Mouse (Mus musculus): Measurements from ENCODE around the gene Podnl1. TPM values are rescaled to one million over a fixed set of nuclear protein-coding genes. Genes with fewer than 3 reads are reported as not detected.
A peak's percentile ranks its signal among the peaks of the same experiment; 100 is the strongest.

Gene Podnl1
- 0.13 TPM in 1 of 2 replicates, not detected in the other for polyA plus RNA-seq (2015; fragmentation: Nextera tagmentation; extraction: Ambion mirVana)

GRCm38 (mm10) chr8:84125656-84126055 lies at the start of gene Podnl1:
Gene Podnl1 (plus strand): TSS chr8:84125989.

DNA sequence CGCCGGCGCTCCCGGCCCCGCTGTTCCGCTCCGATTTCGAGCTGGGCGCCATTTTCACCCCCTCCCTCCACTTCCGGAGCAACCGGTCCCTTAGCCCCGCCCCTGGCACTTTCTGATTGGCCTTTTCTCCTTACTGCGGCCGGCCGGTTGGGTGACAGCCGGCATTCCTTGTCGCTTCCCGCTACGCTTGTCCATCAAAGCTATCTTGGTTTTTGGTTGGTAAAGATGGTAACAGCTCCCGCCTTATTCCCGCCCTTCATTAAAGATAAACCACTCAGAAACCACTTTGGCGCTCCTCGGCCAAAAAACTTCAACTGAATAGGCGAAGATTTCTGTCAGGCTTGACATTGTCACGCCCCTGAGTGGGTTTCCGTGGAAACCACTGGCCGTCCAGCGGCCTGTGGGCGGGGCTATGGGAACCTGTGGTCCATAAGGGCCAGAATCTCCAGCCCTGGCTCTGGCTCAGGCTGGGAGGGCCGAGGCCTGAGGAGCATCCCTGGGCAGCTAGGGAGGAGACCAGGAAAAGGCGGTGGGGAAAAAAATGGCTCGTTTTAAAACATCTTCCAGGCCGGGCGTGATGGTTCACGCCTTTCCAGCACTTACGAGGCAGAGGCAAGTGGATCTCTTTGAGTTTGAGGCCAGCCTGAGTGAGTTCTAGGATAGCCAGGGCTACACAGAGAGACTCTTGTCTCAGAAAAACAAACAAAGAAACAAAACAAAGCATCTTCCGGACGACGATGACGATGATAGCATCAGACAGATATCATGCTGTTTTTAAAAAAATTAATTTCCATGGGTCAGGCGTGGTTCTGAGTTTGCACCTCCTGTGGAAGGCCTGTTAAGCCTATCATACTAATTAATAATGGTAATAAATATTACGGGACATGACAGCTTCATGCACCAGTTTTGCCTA lies 20.8 kb upstream of the Podnl1 start, which contains the start of gene Dcaf15:
Gene Dcaf15, minus strand, starts transcription at position 72 of the 913 bp plus-strand sequence.

DNA sequence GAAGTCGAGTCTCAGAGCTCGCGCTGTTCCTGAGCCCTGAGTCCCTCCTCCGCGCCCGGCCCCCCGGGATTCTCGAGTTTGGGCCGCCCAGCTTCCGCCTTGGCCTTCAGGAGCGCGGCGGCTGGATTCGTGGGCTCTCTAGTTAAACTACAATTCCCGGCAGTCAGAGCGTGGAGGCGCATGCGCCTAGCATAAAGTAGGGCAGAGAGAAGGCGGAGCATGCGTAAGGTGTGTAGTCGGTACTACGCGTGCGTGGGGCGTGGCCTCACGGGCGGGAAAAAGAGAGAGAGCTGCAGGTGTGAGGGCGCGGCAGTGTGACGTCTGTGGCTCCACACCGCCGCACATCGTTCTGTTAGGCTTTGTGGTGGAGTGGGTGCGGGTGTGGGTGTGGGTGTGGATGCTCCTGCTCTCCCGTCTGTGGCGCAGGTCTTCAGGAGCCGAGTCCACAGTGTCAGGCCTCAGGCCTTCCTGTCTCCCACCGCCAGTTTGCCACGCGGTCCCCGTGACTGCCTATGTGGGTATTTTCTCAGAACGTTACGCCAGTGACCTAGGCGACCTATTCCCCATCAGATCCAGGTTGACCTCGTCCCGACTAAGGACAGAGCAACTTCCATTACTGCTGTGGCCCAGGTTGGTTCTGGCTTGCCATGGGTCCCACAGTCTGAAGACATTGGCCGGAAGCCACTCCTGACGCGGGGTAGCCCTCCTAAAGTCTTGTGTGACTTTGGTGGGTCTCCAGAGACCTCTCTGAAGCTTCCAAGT lies 22.2 kb downstream of the Podnl1 start, which contains the start of the genes Cc2d1a and 4930432K21Rik:
Gene Cc2d1a, minus strand, starts transcription at position 168 of the 762 bp plus-strand sequence.
Gene 4930432K21Rik, plus strand, starts transcription at position 257 of the 762 bp plus-strand sequence.

MicroRNAs encoded within 50 kb of the gene (microRNA counts, 519-probe panel; counts per million panel counts)
- microRNA mmu-miR-181c (3,167 counts per million, percentile 72 among the panel's probes with 10 or more counts), microRNA mmu-miR-709 (296 counts per million, percentile 58 among the panel's probes with 10 or more counts)

Small RNA genes lying within 50 kb of the gene (microRNA-seq; reads per million reads assigned to microRNA genes)
- gene Gm25110 (0 reads per million in 2 experiments), gene Mir181c (1,346 to 1,651 reads per million in 2 experiments), gene Mir181d (492 to 610 reads per million in 2 experiments), gene Mir709 (0 reads per million in 2 experiments)

Other genes with a start within 250 kb of the Podnl1 start
- 3.8 and 3.9 TPM in 2 replicates for gene Adgrl1, start 225.9 kb upstream of the Podnl1 start, polyA plus RNA-seq (2015; fragmentation: Nextera tagmentation; extraction: Ambion mirVana)
- gene Gm10644, start 170.8 kb upstream of the Podnl1 start, polyA plus RNA-seq (2015; fragmentation: Nextera tagmentation; extraction: Ambion mirVana) = 0.18 and 0.30 TPM in 2 replicates
- gene Asf1b, start 170.5 kb upstream of the Podnl1 start, polyA plus RNA-seq (2015; fragmentation: Nextera tagmentation; extraction: Ambion mirVana) = 21.6 and 22.8 TPM in 2 replicates
- gene Prkaca, start 153.0 kb upstream of the Podnl1 start, polyA plus RNA-seq (2015; fragmentation: Nextera tagmentation; extraction: Ambion mirVana) = 1,055 and 1,139 TPM in 2 replicates
- 2.9 and 3.0 TPM in 2 replicates for gene Samd1, start 128.3 kb upstream of the Podnl1 start, polyA plus RNA-seq (2015; fragmentation: Nextera tagmentation; extraction: Ambion mirVana)
- 0.83 and 0.86 TPM in 2 replicates for gene 1700067K01Rik, start 124.5 kb upstream of the Podnl1 start, polyA plus RNA-seq (2015; fragmentation: Nextera tagmentation; extraction: Ambion mirVana)
- gene 2210011C24Rik, start 113.8 kb upstream of the Podnl1 start, polyA plus RNA-seq (2015; fragmentation: Nextera tagmentation; extraction: Ambion mirVana) = 1.5 and 1.6 TPM in 2 replicates
- 3.7 and 3.8 TPM in 2 replicates for gene Palm3, start 104.5 kb upstream of the Podnl1 start, polyA plus RNA-seq (2015; fragmentation: Nextera tagmentation; extraction: Ambion mirVana)
- gene Il27ra, start 83.4 kb upstream of the Podnl1 start, polyA plus RNA-seq (2015; fragmentation: Nextera tagmentation; extraction: Ambion mirVana) = 0.56 and 0.69 TPM in 2 replicates
- not detected in 2 replicates for gene Rln3, start 81.0 kb upstream of the Podnl1 start, polyA plus RNA-seq (2015; fragmentation: Nextera tagmentation; extraction: Ambion mirVana)
- gene Gm10643, start 60.9 kb upstream of the Podnl1 start, polyA plus RNA-seq (2015; fragmentation: Nextera tagmentation; extraction: Ambion mirVana) = 1.1 and 1.2 TPM in 2 replicates
- 2.8 and 3.0 TPM in 2 replicates for gene Rfx1, start 59.2 kb upstream of the Podnl1 start, polyA plus RNA-seq (2015; fragmentation: Nextera tagmentation; extraction: Ambion mirVana)
- gene Dcaf15, start 21.2 kb upstream of the Podnl1 start, polyA plus RNA-seq (2015; fragmentation: Nextera tagmentation; extraction: Ambion mirVana) = 2.7 and 3.4 TPM in 2 replicates
- gene Cc2d1a, start 21.9 kb downstream of the Podnl1 start, polyA plus RNA-seq (2015; fragmentation: Nextera tagmentation; extraction: Ambion mirVana) = 11.4 TPM in 2 replicates
- gene 4930432K21Rik, start 22.0 kb downstream of the Podnl1 start, polyA plus RNA-seq (2015; fragmentation: Nextera tagmentation; extraction: Ambion mirVana) = 0.61 and 0.62 TPM in 2 replicates
- 1.6 and 3.2 TPM in 2 replicates for gene Nanos3, start 59.2 kb downstream of the Podnl1 start, polyA plus RNA-seq (2015; fragmentation: Nextera tagmentation; extraction: Ambion mirVana)
- gene Zswim4, start 111.1 kb downstream of the Podnl1 start, polyA plus RNA-seq (2015; fragmentation: Nextera tagmentation; extraction: Ambion mirVana) = 4.1 and 4.4 TPM in 2 replicates
- 351 and 357 TPM in 2 replicates for gene D8Ertd738e, start 123.7 kb downstream of the Podnl1 start, polyA plus RNA-seq (2015; fragmentation: Nextera tagmentation; extraction: Ambion mirVana)
- gene Mri1, start 131.3 kb downstream of the Podnl1 start, polyA plus RNA-seq (2015; fragmentation: Nextera tagmentation; extraction: Ambion mirVana) = 47.7 and 50.2 TPM in 2 replicates
- 9.9 and 14.3 TPM in 2 replicates for gene Ccdc130, start 144.4 kb downstream of the Podnl1 start, polyA plus RNA-seq (2015; fragmentation: Nextera tagmentation; extraction: Ambion mirVana)

All from skeletal muscle tissue, postnatal 0 days (tissue).